Mouse (Mus musculus): ENCODE results near the gene Kif6.

GRCm38 (mm10) chr17:49697220-49697619 is 82.3 kb downstream of the Kif6 start:
- TF ChIP-seq CTCF (IDR thresholded peaks at IDR 0.05; ENCODE audit: control insufficient read depth, insufficient read depth, low read length) (no peak), POLR2A (IDR thresholded peaks at IDR 0.05; ENCODE audit: borderline replicate concordance, control insufficient read depth, low read depth, low read length) (no peak)

Measured in bone marrow, adult 2 months (tissue).